Mouse (Mus musculus): ENCODE data around the gene Prr19.
"Not testable (repeated sequence)": the region's sequence is repeated elsewhere in the genome, so short reads cannot be mapped to it uniquely, and the experiment has no call there.

The Prr19 gene

DNA sequence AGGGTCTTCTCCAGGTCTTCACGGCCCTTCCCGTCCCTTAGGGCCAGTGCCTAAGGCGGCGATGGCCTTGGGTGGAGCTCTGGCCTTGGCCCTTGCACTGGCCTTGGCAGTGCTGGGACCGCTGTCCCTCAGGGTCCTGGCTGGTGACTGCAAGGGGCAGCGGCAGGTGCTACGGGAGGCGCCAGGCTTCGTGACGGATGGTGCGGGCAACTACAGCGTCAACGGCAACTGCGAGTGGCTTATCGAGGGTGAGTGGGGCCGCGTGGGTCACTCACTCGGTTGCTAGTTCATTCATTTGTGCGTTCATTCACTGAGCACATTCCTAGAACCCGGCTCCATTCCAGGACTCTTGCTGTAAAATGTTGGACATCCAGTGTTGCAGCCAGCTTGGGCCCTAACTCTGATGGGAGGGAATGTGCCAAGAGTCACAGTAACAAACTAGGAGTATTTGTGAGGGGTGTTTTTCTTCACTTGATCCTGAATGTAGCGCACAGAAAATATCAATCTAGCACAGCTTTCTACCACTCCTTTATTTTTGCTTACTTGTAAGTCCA lies 16.3 kb downstream of the Prr19 start:
- no peak for DNase-seq (ENCODE audit: low read depth, low spot score)

GRCm38 (mm10) chr7:25322058-25322484 lies 20.9 kb downstream of the Prr19 start:
- DNase-seq (ENCODE audit: low read depth, low spot score) = no peak

DNA sequence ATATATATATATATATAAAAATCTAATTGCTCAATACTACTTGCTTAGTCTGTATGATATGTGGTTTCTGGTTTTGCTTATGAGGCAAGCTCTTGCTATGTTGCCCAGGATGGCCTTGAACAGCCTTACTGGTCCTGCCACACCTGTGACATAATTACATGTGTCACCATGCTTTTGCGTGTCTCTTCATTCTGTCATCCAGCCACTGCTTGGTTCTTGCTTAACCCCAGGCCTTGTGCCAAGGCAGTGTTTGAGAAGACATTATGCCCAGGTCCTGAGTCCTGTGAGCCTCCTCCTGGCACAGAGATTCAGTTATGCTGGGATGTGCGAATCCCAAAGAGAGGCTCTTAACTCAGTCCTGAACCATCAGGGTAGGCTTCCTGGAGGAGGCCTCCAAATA lies 22.0 kb downstream of the Prr19 start:
- no peak for DNase-seq (ENCODE audit: low read depth, low spot score)

DNA sequence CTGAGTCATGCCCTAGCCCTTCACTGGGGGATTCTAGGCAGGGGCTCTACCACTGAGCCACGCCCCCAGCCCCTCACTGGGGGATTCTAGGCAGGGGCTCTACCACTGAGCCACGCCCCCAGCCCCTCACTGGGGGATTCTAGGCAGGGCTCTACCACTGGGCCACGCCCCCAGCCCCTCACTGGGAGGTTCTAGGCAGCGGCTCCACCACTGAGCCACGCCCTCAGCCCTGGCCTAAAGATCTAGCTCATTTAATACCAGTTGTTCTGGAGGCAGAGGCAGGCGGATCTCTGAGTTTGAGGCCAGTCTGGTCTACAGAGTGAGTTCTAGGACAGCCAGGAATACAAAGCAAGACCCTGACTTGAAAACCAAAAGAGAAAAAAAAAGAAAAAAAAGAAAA lies 24.2 kb downstream of the Prr19 start:
- not testable (repeated sequence) for DNase-seq (ENCODE audit: low read depth, low spot score)

GRCm38 (mm10) chr7:25326233-25326632 lies 25.0 kb downstream of the Prr19 start:
- DNase-seq (ENCODE audit: low read depth, low spot score) = no peak

- peak; percentile 74 for DNase-seq (ENCODE audit: low read depth, low spot score)
Observed at GRCm38 (mm10) chr7:25333596-25334307, 32.5 kb downstream of the Prr19 start.

- DNase-seq (ENCODE audit: low read depth, low spot score) = no peak
Observed at GRCm38 (mm10) chr7:25334472-25334871, 33.3 kb downstream of the Prr19 start.

DNA sequence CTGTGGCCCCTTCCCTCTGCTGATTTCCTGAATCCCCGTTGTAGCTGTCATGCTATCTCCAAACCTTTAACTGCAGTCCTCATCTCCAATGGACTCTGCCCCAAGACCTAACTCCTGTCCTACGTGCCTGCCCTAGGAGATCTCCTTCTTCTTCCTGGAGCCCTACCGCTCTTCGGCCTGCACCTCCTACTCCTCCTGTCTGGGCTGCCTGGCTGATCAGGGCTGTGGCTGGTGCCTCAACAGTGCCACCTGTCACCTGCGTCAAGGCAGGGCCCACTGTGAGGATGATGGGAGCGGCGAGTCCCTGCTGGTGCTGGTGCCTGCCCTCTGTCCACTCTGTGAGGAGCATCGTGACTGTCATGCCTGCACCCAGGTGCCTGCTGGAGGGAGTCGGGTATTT lies 38.1 kb downstream of the Prr19 start:
- no peak for DNase-seq (ENCODE audit: low read depth, low spot score)

- DNase-seq (ENCODE audit: low read depth, low spot score) = no peak
Observed at GRCm38 (mm10) chr7:25341000-25341784, 40.0 kb downstream of the Prr19 start.

DNA sequence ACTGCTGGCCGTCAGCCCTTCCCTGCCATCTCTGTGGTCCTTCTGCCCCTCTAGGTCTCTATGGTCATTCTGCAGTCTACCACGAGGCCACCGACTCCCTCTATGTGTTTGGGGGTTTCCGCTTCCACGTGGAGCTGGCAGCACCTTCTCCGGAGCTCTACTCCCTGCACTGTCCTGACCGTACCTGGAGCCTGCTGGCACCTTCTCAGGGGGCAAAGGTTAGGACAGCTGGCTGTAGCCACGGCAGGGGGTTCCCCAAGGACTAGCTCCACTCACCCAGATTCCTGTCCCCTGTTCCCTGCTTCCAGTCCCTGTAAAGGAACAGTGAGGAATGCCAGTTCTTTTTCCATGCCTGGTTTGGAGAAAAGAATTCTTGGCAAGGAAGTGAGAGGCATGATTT lies 47.6 kb downstream of the Prr19 start:
- no peak for DNase-seq (ENCODE audit: low read depth, low spot score)
